Mouse (Mus musculus): ENCODE results near the gene Flnb.
A peak's percentile ranks its signal among the peaks of the same experiment; 100 is the strongest.

Gene Flnb

DNA sequence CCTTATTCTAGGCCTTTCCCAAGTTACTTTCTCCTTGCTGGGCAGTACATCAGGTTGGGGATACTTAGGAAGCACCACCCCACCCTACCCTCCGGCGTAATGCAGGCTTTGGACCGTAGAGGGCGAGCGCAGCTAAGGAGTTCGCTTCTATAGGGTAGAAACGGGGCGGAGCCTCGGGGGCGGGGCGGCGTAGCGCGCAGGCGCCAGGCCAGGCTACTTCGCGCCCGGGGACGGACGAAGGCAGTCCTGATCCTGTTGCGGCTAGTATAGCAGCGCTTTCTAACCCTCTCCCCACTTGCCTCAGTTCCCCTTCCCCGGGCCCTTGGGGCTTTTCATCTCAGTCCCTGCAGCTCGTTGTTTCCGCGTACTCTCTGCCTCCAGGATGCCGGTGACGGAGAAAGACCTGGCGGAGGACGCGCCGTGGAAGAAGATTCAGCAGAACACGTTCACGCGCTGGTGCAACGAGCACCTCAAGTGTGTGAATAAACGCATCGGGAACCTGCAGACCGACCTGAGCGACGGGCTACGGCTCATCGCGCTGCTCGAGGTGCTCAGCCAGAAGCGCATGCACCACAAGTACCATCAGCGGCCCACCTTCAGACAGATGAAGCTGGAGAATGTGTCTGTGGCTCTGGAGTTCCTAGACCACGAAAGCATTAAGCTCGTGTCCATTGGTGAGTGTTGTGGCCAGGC, at the start of gene Flnb:
Flnb (plus strand) TSS at position 188 of the 693 bp plus-strand sequence.
- peak; percentile 86 for DNase-seq (ENCODE audit: low read depth, low spot score)

DNA sequence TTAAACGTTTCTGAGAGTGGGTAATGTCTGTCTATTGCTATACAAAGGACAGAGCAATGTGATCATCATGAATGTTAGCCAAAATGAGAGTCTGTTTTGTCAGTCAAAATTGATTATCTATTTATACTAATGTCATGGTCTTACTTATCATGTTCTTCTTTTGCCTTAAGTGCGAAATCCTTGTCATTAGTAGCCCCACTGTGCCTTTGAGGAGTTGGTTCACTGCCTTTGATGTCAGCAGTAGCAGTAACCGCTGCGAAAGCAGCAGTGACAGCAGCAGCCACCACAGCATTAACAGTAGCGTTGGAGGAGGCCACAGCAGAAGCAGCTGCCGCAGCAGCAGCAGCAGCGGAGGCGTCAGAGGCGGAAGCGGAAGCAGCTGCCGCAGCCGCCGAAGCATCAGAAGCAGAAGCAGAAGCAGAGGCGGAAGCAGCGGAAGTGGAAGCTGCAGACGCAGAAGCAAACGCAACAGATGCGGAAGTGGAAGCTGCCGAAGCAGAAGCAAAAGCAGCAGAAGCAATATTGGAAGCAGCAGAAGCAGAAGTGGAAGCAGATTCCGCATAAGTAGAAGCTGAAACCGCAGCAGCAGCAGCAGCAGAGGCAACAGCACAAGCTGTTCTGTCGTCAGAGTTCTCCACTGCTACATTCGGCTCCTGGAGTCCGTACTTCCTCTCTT, 43.9 kb upstream of the Flnb start:
- DNase-seq (ENCODE audit: low read depth, low spot score), result peak; percentile 72

DNA sequence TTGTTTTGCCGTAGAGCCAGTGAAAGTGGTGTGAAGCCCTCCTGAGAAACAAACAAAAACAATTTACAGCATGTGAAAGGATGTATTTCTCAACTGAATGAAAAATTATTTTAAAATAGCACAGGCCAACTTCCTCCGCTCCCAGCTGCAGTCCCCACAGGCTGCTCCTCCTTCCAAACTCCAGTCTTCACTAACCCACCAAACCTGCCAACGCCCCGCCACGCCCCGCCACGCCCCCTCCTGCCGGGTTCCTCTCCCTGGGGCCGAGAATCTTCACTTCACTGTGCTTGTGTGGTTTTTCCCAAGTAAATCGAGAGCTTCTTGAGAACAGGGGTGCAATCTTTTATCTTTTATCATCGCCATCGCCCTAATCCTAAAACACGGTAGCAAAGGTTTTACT, 31.7 kb upstream of the Flnb start:
- no peak for DNase-seq (ENCODE audit: low read depth, low spot score)

DNA sequence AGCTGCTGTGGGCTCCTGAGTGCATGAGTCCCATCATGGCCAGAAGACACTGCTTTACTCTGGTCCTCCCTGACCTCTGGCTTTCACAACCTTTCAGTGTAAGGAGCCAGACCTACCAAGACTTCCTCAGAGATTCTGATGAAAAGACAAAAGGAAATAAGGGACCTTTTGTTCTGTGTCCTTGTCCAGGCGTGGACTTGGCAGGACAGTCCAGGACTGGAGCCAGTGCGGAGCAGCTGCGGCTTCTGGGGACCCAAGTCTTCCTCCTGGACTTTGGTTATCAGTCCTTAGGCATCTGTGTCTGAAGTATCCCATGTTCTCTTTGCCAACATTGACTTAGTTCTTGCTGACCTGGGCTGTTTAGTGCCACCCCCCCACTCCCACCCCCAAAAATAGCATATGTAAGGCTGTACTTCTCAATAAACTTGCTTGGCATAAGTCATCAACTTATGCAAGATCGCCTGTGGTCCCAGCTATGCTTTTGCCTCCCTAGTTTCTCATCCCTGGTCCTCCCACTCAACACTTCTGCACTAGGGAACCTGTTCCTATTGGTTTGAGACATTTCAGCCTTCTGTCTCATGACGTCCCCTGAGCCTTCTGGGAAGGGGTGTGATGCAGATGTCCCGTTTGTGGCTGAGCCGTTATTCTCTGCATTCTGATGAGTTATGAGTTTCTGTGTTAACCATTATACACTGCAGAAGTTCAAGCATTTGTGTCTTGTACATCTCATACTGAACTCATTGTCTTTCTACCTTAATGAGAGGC, 28.3 kb upstream of the Flnb start:
- peak; percentile 55 for DNase-seq (ENCODE audit: low read depth, low spot score)

DNA sequence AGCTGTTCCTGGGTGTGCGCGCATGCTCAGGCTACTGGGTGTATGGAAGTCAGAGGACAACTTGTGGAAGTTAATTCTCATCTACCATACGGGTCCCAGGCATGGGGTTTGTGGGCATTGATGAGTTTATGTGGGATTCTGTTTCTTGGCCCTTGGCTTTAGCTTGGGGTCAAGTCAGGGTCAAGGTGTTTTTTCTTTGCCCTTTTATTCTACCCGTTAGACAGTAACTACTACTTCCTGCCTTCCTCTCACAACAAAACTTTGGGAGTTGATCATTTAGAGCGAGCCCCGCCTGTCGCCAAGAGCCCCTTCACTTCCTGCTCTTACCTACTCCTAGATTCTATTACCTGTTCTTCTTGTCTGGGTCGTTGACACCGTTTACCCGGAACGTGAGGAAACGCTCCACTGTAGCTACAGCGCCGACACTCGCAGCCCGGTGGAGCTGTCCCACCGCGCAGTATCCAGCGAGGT, 26.7 kb upstream of the Flnb start:
- DNase-seq (ENCODE audit: low read depth, low spot score), result no peak

DNA sequence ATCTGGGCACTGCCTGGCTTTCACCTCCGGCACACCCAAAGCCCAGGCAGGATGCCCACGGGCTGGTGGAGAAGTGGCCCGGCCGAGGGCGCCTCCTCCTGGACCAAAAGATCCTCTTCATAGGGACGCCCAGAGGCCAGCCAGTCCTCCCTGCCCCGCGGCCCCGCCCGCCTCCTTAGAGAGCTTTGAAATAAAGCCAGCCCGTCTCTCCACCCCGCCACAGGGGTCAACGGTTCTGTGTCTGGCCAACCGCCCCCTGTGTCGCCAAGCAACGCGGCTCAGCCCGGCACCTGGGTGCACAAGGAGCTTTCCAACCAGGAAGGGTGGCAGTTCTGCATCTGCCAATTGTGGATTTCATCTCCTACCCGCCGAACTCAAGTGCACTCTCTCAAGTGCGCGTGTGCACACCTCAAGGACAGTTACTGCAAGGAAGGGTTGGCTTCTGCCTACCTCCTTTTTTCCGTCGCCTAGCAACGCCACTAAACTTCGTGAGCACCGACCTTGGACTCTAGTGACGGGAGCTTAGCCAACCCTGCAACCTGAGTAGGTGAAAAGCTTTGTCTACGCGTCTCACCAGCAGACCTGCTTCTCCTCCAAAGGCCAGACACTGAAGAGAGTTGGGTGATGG, 26.1 kb upstream of the Flnb start, which contains the start of gene Gm26661:
Gm26661 (plus strand) TSS at position 56 of the 628 bp plus-strand sequence.
- DNase-seq (ENCODE audit: low read depth, low spot score), result peak; percentile 47

DNA sequence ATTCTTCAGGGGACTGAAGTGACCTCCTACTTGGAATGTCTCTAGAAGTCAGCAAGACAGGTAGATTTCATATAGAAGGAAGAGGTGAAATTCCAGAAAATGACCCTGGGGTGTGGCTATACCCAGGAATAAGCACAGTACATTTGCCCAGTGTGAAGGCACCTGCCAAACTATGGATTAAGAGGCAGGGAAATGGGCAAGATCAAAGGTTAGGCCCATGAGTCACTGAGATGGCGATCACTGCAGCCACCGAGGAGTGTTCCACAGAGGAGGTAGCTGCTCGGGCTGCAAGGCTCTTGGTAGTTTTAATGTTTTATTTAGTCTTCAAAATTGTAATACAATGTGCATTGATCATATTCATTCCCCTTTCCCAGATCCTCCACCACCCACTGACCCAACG, 21.8 kb upstream of the Flnb start:
- no peak for DNase-seq (ENCODE audit: low read depth, low spot score)

DNA sequence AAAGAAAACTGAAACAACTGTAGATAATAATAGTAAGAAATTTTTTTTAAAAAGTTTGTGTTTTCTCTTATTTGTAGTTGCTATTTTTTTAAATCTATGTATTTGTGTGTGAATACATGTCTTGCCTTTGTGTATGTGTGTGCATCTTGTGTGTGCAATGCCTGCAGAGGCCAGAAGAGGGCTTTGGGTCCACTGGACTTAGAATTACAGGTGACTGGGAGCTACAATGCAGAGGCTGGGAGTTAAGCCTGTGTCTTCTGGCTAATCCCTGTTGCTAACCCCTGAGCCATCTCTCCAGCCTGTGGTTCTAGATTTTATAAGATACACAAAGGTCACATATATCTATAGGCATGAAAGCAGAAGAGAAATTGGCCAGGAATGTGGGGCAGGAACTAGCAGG, 17.1 kb upstream of the Flnb start:
- DNase-seq (ENCODE audit: low read depth, low spot score), result no peak

DNA sequence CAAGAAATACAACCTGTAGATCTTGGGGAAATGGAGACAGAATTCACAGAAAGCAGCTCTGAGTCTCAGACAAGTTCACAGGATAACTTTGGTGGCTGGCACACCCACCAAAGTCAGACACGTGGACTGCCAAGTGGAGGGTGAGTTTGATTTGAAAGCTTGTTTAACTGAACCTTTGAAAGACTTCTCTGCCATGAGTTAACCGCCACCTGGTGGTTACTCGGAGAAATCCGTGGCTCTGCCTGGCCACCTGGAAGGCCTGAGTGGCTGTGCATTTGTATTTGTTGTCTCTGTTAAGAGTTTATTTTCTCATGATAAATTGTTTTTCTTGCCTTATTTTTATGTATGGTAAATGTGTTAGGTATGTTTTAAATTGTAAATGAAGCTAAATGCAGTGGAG, 15.9 kb upstream of the Flnb start:
- DNase-seq (ENCODE audit: low read depth, low spot score), result no peak

DNA sequence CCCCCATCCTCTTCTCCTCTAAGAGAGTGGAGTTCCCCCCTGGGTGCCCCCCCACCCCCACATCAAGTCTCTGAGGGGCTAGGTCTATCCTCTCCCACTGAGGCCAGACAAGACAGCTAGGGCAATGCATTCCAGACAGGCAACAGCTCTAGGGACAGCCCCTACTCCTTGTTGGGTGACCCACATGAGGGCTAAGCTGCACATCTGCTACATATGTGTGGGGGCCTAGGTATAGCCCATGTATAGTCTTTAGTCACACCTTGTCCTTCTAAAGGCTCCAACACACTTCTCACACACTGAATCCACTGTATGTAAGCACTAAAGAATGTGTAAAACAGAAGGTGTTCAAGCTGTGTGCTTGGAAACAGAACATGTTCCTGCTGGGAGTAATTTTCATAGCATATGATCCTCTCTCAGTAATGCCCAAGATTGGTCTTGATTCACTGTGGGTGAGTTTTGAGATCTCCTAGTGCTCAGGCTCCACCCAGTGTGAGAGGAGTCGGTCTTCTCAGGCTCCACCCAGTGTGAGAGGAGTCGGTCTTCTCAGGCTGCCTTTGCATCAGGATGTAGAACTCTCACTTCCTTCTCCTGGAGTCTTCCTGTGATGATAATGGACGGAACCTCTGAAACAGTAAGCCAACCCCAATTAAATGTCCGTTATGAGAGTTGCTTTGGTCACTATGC, 13.7 kb upstream of the Flnb start:
- DNase-seq (ENCODE audit: low read depth, low spot score), result no peak

DNA sequence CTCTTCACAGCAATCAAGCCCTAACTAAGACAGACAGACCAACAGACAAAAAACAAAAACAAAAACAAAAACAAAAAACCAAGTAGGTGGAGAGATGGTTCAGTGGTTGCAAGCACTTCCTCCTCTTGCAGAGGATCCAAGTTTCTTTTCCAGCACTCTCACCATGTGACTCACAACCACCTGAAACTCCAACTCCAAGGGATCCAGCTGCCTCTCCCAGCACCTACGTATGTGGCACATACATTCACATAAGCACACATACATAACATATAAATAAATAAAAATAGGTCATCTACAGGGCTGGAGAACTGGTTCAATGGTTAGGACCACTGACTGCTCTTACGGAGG, 13.2 kb upstream of the Flnb start:
- DNase-seq (ENCODE audit: low read depth, low spot score), result no peak

DNA sequence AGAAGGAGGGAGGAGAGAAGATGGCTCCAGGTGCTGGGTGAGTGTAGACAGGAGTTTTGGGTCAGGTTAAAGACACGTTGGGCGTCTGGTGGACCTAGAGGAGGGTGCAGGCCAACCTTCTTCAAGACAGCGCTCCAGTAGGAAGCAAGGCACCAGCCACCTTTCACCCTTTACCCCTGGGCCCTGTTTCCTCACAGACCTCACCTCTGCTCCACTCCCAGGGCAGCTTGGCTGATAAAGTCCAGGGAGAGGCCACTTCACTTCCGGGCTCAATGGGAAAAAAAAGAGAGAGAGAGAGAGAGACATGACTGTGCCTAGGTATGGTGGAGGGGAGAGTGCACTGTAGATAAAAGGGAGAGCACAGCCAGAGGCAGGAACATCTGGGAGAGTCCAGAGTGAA, 10.0 kb upstream of the Flnb start:
- no peak for DNase-seq (ENCODE audit: low read depth, low spot score)

DNA sequence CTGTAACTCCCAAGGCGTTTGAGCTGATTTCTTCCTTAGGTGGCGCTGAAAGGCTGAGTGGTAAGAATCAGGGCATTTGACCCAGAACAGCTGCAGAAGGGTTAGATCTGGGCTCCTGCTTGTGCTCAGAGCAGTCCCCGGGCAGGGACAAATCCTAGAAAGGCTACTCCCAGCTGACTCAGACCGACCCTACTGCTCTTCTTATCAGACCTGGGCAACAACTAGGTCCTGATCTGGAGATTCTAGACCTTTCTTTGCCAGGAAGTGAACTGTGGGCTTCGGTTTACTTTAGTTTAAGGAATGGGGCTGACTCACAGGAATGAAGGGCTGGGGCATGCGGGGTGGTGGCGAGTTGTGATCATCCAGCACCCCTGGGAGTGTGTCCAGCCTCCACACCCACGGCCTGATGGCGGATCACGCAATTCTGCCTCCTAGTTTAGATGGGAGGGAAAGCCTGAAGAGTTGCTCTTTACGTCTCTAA, 9.2 kb upstream of the Flnb start:
- DNase-seq (ENCODE audit: low read depth, low spot score), result no peak

DNA sequence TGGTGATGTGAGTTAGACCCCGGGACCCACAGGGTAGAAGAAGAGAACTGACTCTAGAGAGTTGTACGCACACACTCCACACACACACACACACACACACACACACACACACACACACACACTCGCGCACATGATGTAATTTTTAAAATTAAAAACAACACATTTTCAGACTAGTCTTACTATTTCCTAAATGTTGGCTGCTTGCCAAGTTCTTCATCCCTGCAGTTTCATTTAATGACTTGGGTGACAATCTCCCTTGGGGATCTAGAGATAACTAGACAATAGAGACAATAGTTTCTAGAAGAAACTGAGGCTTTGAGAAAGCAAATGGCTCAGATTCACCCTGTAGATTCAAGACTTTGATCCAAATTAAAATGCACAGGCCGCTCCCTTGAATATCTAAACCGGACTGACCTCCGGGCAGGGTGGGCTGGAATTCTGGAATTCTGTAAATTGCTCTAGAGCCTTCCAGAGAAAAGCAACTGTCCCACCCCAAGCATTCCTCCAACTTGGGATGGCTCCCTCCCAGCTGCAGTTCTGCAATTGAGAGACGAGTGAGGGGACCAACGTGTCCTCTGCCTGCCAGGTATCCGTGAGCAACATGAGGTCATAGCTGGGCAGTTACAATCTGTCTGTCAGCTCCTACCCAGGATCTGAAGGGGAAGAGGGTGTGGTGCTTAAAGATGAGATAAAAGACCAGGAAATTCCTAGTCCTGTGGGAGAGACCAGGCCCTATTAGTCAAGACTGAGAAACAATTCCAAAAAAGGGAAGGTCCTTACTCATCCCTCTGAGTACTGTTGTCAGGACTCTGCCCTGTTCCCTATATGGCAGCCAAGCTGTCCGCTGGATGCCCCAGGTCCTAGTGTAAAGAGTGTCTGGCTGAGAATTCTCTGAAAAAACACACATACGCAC, 8.5 kb upstream of the Flnb start:
- no peak for DNase-seq (ENCODE audit: low read depth, low spot score)

DNA sequence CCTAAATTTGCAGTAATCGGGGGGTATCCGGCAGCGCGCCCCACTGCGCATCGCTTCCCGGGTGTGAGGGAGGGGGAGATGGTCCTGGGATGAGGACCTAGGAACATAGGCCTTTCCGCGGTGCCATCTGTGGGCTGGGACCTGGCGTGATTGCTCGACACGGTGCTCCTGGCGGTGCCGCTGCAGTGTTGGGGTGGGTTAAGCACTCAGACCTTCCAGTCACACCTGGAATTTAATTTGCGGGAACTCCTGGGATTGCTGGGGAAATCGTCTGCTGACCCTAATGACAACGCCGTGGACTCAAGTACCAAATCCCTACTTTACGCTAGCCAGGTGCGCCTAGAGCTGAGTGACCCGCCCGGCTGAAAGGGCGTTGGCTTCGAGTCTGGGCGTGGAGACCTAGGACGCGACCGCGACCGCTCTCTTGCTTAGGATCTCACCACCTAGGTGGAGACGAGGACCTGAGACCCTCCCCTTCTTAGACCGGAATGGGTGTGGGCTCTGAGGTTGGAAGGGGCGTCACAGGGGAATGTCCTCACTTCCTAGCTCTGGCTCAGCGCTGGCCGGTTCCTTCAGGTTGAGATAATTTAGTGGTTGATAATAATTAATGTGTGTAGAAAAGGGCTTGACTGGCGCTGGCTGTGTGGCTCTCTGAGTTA, 835 bp downstream of the Flnb start:
- no peak for DNase-seq (ENCODE audit: low read depth, low spot score)

DNA sequence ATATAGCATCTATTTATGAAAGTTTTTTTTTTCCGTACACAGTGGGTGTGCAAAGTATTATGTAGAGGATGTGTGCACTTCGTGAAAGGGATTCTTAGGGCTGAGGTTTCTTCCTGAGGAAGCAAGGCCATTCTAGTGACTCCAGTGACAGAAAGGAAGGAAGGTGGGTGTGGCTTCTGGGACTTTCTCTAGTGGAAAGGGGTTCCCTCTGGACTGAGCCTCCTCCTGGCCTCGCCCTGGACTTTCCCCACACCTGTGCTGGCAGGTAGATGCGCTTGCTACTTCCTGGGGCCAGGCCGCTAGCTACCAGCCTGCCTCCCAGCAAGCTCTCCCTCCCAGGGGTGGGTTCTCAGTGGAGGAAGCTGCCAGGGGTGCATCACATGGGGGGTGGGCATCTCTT, 1.7 kb downstream of the Flnb start:
- no peak for DNase-seq (ENCODE audit: low read depth, low spot score)

DNA sequence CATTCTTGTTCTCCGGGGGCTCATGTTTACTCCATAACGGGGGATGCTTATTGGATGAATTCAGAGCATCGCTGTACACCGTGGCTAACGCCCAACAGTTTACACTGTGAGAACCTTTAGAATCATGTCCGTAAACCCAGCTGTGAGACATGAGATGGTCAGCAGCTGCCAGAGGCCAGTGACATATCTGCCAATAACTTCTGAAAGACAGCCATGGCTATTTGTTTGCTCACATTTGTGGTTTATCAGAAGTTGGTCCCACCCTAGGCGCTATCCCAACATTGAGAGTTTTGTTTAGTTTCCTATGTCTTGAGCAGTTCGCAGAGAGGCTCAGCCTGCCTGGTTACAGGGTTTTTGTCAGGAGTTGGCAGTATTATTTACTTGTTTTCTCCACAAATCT, 3.6 kb downstream of the Flnb start:
- DNase-seq (ENCODE audit: low read depth, low spot score), result no peak

DNA sequence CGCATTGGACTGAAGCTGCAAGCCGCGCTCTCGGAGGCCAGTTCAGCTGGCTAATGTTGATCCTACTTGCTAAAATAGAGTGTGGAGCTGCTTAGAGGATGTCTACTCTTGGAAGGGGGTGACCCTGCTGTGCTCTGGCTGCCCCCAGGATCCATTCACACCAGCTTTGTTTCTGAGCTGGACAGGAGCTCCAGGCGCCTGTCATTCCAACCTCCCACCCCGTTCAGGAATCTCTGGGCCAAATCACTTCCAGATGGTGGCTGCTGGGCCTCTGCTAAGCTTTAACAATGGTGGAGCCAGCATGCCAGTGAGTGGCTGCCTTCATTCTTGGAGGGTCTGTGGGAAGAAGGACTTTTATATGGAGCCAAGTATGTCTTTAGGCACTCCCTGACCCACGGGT, 4.9 kb downstream of the Flnb start:
- no peak for DNase-seq (ENCODE audit: low read depth, low spot score)

DNA sequence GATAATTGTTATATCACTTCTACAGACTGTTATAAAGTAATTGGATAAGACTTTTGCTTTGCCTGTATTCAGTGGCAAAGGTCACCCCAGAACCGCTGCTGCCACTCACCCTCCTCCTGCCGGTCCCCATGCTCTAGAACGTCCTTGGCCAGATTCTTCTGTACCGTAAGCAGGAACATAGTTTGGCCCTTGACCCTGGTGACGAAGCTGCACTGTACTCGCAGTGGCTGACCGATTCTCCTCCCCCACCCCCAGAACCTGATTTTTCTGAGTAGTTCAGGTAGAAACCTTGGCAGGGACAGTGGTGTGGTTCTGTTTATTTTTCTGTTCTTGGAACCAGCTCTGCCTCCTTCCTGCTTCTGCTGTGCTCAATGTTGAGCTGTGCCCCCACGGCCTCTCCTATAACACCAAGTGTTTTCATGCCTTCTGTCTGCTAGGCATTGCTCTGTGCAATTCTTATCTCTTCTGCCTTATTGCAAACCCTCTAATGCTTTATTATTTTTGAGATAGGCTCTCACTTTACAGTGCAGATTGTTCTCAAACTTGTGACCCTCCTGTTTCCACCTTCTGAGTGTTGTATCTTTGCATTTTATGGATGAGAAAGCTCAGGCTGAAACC, 7.0 kb downstream of the Flnb start:
- DNase-seq (ENCODE audit: low read depth, low spot score), result no peak

Data from telencephalon, adult 2 months (tissue).